Mouse (Mus musculus): ENCODE results near the gene Cenpt.

DNA sequence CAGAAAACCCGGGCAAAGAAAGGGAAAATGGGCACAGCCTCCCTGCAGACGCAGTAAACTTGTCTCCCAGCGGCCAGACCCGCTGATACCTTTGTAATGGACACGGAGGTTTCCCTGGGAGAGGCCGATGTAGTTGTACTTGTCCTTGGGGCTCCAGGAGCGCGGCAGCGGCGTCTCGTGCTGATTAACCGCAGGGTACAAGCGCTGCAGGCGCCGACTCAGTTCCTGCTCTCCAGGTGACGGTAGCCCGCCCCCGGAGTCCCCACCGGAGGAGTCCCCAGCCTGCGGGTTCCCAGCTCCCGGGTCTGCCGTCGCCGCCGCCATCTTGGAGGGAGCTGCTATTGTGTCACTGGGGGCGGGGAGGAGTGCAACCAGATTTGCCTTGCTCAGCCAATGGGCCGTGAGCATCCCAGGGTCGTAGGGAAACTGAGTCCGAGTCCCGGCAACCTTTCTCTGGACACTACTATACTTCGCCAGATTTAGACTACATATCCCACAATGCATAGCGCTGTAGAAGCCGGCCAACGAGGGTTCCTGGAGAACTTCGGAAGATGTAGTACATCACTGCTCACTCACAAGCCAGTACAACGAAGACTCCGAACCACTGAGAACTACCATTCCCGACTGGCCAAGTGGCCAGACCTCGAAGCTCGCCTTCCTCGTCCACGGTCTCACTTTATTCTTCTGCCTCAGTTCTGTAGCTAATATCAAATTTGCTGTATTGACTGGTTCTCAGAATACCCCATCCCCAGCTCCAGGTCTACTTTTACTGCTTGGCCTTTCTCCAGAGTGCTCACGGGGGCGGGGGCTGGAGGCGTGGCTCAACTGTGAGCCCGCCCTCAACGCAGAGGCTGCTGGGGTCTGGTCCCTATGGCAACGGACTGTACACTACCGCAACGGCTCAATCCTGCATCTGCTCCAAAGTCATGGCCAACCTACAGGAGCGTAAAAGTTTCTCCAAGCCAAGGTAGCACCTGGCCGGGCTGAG is 25.9 kb downstream of the Cenpt start, which contains the start of the genes Ranbp10 and Tsnaxip1:
- TF ChIP-seq CTCF (IDR thresholded peaks at IDR 0.05; ENCODE audit: low read depth, low read length) (no peak), GATA1 (IDR thresholded peaks at IDR 0.05; ENCODE audit: borderline replicate concordance, low read length) (no peak)

Data from G1E (cell line).